Mouse (Mus musculus) forebrain, embryonic 15.5 days (tissue): ENCODE measurements around the gene Ncoa3. TPM values are rescaled to one million over a fixed set of nuclear protein-coding genes. Genes with fewer than 3 reads are reported as not detected.

Source experiments
- ATAC-seq: fragments of 200-750 bp; cut with Nextera tagmentation; replicated peaks from 2 replicates; pipeline ENCODE4 v1.8.0; 2017; ENCODE audit warnings: mild to moderate bottlenecking, moderate TSS enrichment, moderate library complexity
- H3K27ac ChIP-seq: fragments of 300-500 bp; sonication (generic); replicated peaks from 2 replicates; pipeline ENCODE4 v1.5.1; 2015; ENCODE audit warnings: mild to moderate bottlenecking, inconsistent platforms
- H3K27me3 ChIP-seq: fragments of 300-500 bp; sonication (generic); 2 replicates; pipeline ENCODE4 v1.6.1; 2015; ENCODE audit warnings: inconsistent platforms
- H3K36me3 ChIP-seq: fragments of 300-500 bp; sonication (generic); 2 replicates; pipeline ENCODE4 v1.6.1; 2015; ENCODE audit warnings: mild to moderate bottlenecking, inconsistent platforms
- H3K4me1 ChIP-seq: fragments of 300-500 bp; sonication (generic); 2 replicates; pipeline ENCODE4 v1.6.1; 2015; ENCODE audit warnings: inconsistent platforms
- H3K4me2 ChIP-seq: fragments of 300-500 bp; sonication (generic); replicated peaks from 2 replicates; pipeline ENCODE4 v1.6.1; 2015; ENCODE audit warnings: mild to moderate bottlenecking, inconsistent platforms
- H3K4me3 ChIP-seq: fragments of 300-500 bp; sonication (generic); 2 replicates; pipeline ENCODE4 v1.5.1; 2015; ENCODE audit warnings: mild to moderate bottlenecking, inconsistent platforms
- H3K9ac ChIP-seq: fragments of 300-500 bp; sonication (generic); replicated peaks from 2 replicates; pipeline ENCODE4 v1.6.1; 2015; ENCODE audit warnings: mild to moderate bottlenecking, inconsistent platforms
- H3K9me3 ChIP-seq: fragments of 300-500 bp; sonication (generic); 2 replicates; pipeline ENCODE4 v1.6.1; 2016; ENCODE audit warnings: inconsistent platforms
- WGBS: fragments of 180-500 bp; shearing (Covaris S2); methylation state at CpG from one replicate; pipeline ENCODE4 v1.1.7; 2015; ENCODE audit warnings: mixed read lengths; 5-methylcytosine and 5-hydroxymethylcytosine counted together
- polyA plus RNA-seq: library from polyadenylated mRNA; unstranded; fragments of >200 nt; fragmentation: Nextera tagmentation; extraction: Ambion mirVana; gene quantifications from 2 replicates; pipeline ENCODE4 v1.2.1, GENCODE M21; 2015

Ncoa3 gene
- polyA plus RNA-seq, 1 experiment from 2014 or later: 9.7 TPM

DNA sequence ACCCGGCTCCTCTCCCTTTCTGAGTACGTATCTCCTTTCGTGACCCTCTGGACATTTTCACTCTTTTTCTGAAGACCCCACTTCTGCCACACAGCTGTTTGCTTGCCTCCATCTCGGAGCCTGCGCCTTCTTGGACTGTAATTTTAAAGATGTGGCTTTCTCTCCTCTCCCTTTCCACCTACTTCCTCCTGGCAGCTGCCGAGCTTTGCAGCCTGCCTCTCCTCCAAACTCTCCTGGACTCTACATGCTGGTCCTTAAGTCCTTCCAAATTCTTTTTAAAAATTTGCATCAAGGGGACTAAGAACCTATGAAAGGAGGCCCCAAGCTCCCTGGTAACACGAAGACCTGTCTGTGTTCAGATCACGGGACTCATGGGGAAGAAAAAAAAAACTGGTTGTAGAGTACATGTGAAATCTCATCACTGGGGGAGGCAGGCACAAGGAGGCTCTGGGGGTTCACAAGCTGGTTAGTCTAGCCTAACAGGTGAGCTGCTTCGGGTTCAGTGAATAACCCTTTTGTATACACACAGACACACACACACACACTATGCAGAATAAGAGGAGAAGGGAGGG, 35.1 kb upstream of the Ncoa3 start:
- Histone ChIP-seq H3K36me3 (no peaks in the 10 kb centered on the region), H3K27me3 (no peaks in the 10 kb centered on the region), H3K9ac (no peak overlapping the region), H3K4me1 (no peaks in the 10 kb centered on the region), H3K27ac (no peak overlapping the region), H3K4me3 (no peak overlapping the region), H3K9me3 (no peaks in the 10 kb centered on the region), H3K4me2 (no peak overlapping the region)
- WGBS: 76% methylated on average over 9 of the region's 9 CpGs
- no peak for ATAC-seq

DNA sequence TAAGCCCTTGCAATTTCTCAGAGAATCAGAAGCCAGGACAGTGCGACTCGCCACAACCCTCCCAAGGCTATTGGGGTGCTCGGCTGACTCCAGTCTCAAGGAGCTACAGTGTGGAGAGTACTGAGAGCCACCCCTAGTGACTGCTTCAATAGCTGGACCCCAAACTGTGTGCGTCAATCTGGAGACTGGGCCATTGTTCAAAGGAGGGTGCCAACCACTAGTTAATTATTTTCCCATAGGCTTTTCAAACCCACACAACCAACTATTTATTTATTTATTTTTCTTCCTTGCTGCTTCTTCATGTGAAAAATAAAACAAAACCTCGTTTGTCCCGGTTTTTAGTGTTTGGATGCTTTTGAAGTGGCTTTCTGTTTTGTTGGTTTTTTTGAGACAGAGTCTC, 33.9 kb upstream of the Ncoa3 start:
- Histone ChIP-seq H3K9me3 (no peaks in the 10 kb centered on the region), H3K4me3 (no peak overlapping the region), H3K36me3 (no peaks in the 10 kb centered on the region), H3K4me1 (no peaks in the 10 kb centered on the region), H3K9ac (no peak overlapping the region), H3K4me2 (no peak overlapping the region), H3K27ac (no peak overlapping the region), H3K27me3 (no peaks in the 10 kb centered on the region)
- ATAC-seq: no peak
- 40% methylated on average over 6 of the region's 6 CpGs for WGBS

DNA sequence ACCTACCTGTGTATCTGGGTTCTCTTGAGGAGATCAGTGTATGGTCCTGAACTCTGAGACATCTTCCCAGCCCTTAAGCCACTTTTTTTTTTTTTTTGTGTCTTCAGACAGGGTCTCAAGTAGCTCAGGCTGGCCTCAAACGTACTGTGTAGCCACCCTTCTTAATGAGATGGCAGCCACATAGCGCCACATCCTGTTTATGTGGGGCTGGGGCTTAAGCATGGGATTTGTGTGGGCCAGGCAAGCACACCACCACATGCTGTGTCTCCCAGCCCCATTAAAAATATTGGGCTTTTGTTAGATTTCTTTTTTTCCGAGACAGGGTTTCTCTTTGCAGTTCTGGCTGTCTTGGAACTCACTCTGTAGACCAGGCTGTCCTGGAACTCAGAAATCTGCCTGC, 31.7 kb upstream of the Ncoa3 start:
- Histone ChIP-seq H3K27ac (no peak overlapping the region), H3K9ac (no peak overlapping the region), H3K27me3 (no peaks in the 10 kb centered on the region), H3K9me3 (no peaks in the 10 kb centered on the region), H3K36me3 (no peaks in the 10 kb centered on the region), H3K4me2 (no peak overlapping the region), H3K4me1 (no peaks in the 10 kb centered on the region), H3K4me3 (no peak overlapping the region)
- WGBS: 77% methylated on average over 3 of the region's 3 CpGs
- ATAC-seq: no peak

DNA sequence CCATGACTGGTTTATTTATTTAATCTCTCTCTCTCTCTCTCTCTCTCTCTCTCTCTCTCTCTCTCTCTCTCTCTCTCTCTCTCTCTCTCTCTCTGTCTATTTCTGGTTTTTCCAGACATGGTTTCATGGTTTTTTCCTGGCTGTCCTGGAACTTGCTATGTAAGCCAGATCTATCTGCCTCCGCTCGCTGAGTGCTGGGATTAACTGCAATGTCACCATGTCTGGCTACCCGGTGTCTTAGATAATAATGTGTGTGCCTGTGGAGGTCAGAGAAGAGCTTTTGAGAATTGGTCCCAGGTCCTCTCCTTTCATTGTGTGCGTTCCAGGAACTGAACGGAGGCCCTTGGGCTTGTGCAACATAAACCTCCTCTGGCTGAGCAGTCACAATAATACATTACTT, 29.6 kb upstream of the Ncoa3 start:
- peaks cover 4% of the 10 kb centered on the region; the same call in 1 of the 2 replicates for H3K4me1 ChIP-seq
- H3K9ac ChIP-seq: no peak overlapping the region
- H3K27ac ChIP-seq: no peak overlapping the region
- H3K4me3 ChIP-seq: no peak overlapping the region
- WGBS: 78% methylated on average over 5 of the region's 5 CpGs
- no peak overlapping the region for H3K4me2 ChIP-seq
- ATAC-seq: no peak
- no peaks in the 10 kb centered on the region for H3K27me3 ChIP-seq
- no peaks in the 10 kb centered on the region for H3K9me3 ChIP-seq
- no peaks in the 10 kb centered on the region for H3K36me3 ChIP-seq

DNA sequence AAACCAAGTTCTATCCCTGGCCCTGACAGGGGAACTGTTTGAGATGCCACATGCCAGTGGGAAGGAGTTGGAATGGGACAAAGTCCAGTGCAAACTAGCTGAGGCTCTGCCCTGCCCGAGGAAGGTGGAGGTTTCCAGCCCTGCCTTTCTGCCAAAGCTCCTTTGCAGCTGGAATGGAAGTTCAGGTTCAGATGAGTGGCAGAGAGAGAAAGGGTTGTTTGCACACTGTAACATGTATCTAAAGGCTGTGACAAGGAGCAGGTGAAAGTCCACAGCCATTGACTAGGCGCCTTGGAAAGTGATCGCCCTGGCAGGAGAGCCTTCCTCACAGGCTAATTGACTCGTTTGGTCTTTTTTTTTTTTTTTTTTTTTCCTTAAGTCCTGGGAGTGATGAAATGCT, 28.3 kb upstream of the Ncoa3 start:
- Histone ChIP-seq H3K27ac (no peak overlapping the region), H3K4me3 (no peak overlapping the region), H3K4me1 (peaks cover 6% of the 10 kb centered on the region; the same call in 1 of the 2 replicates), H3K9ac (no peak overlapping the region), H3K36me3 (no peaks in the 10 kb centered on the region), H3K4me2 (no peak overlapping the region), H3K27me3 (no peaks in the 10 kb centered on the region), H3K9me3 (no peaks in the 10 kb centered on the region)
- 14% methylated on average over 4 of the region's 4 CpGs for WGBS
- no peak for ATAC-seq

DNA sequence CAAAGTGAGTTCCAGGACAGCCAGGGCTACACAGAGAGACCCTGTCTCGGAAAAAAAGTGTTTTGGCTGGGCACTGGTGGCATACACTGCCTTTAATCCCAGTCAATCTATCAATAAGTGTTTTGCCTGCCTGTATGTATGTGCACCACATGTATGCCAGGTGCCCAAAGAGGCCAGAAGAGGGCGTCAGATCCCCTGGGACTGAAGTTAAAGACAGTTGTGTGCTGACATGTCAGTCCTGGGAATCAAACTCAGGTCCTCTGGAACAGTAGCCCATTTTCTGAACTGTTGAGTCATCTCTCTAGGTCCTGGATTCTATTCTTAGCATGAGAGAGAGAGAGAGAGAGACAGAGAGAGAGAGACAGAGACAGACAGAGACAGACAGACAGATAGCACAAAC, 25.4 kb upstream of the Ncoa3 start:
- H3K36me3 ChIP-seq: no peaks in the 10 kb centered on the region
- no peaks in the 10 kb centered on the region for H3K27me3 ChIP-seq
- no peak overlapping the region for H3K9ac ChIP-seq
- H3K4me1 ChIP-seq: peaks cover 6% of the 10 kb centered on the region; the same call in 1 of the 2 replicates
- H3K4me3 ChIP-seq: no peak overlapping the region
- no peak for ATAC-seq
- WGBS: 93% methylated on average over 2 of the region's 2 CpGs
- no peaks in the 10 kb centered on the region for H3K9me3 ChIP-seq
- H3K27ac ChIP-seq: peak overlapping the region; percentile 12; the same call in 1 of the 2 replicates
- no peak overlapping the region for H3K4me2 ChIP-seq

DNA sequence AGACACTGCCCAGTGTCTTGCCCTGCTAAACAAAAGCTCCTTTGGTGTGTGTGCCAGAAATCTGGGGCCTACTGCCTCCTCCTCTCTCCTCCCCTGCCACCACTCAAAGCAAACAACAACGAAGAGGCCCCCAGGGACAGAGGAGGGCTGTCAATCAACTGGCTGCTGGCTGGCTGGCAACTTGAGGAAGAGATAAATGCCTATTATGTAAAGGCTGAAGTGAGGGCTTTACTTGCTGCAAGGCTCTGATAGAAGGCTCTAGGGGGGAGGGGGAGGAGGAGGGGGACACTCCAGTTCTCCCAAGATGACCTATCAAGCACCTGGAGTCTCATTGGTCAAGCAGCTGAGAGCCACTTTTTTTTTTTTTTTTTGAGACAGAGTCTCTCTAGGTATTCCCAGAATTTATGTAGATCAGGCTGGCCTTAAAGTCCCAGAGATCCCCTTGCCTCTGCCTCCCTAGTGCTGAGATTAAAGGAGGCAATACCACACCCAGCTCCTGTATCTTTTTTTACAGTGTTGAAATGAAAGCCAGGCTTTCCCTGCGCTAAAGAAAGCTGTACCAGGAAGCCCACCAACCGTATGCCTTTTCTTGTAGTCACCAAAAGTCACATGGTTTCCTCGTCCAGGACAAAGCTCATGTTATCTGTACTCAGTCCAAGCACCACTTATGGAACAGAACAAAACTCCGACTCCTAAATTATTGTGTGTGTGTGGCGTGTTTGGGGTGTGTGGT, 24.4 kb upstream of the Ncoa3 start:
- H3K4me3 ChIP-seq: no peak overlapping the region
- H3K9me3 ChIP-seq: no peaks in the 10 kb centered on the region
- H3K36me3 ChIP-seq: no peaks in the 10 kb centered on the region
- H3K27ac ChIP-seq: peak overlapping the region; percentile 12; the same call in 1 of the 2 replicates
- 54% methylated on average over 6 of the region's 6 CpGs for WGBS
- H3K27me3 ChIP-seq: no peaks in the 10 kb centered on the region
- peaks cover 6% of the 10 kb centered on the region; the same call in 1 of the 2 replicates for H3K4me1 ChIP-seq
- no peak overlapping the region for H3K9ac ChIP-seq
- H3K4me2 ChIP-seq: no peak overlapping the region
- peak; percentile 53 for ATAC-seq

DNA sequence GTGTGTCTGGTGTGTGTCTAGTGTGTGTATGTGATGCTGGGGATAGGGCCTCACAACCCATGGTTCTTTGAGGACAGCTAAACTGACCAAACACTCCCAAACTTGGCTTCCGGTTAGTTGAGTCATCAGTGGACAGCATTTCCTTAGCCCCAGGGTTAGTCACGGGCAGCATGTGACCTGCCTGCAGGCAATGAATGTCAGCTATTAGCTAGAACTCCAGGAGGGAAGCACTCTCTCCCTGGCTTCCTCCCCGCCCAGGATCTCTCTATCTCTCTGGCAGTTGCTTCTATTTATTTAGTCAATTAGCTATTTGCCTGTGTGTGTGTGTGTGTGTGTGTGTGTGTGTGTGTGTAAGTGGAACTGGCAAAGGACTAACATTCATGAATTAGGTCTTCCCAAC, 23.6 kb upstream of the Ncoa3 start:
- no peaks in the 10 kb centered on the region for H3K36me3 ChIP-seq
- no peak overlapping the region for H3K4me2 ChIP-seq
- H3K27me3 ChIP-seq: no peaks in the 10 kb centered on the region
- H3K4me1 ChIP-seq: peaks cover 6% of the 10 kb centered on the region; the same call in 1 of the 2 replicates
- no peak overlapping the region for H3K27ac ChIP-seq
- no peak for ATAC-seq
- WGBS: 30% methylated on average over 3 of the region's 3 CpGs
- no peak overlapping the region for H3K4me3 ChIP-seq
- H3K9ac ChIP-seq: no peak overlapping the region
- H3K9me3 ChIP-seq: no peaks in the 10 kb centered on the region

DNA sequence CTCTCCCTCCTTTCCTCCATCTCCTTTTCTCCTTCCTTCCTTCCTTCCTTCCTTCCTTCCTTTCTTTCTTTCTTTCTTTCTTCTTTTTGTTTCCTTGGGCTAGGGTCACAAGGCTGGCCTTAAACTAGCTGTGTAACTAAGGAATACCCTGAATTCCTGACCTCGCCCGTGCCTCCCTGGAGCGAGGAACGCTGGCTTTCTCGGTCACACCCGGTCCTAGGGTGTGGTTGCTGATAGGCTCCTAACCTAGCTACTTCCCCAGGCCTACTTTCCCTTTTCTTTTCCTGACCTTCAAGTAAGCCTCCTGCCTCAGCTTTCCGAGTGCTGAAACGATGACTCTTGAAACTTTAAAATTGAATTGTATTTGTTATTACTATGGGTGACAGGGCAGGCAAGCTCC, 23.0 kb upstream of the Ncoa3 start:
- H3K27me3 ChIP-seq: no peaks in the 10 kb centered on the region
- peaks cover 6% of the 10 kb centered on the region; the same call in 1 of the 2 replicates for H3K4me1 ChIP-seq
- no peak overlapping the region for H3K4me2 ChIP-seq
- no peaks in the 10 kb centered on the region for H3K36me3 ChIP-seq
- no peaks in the 10 kb centered on the region for H3K9me3 ChIP-seq
- no peak for ATAC-seq
- WGBS: 79% methylated on average over 8 of the region's 8 CpGs
- H3K4me3 ChIP-seq: no peak overlapping the region
- no peak overlapping the region for H3K27ac ChIP-seq
- H3K9ac ChIP-seq: no peak overlapping the region

DNA sequence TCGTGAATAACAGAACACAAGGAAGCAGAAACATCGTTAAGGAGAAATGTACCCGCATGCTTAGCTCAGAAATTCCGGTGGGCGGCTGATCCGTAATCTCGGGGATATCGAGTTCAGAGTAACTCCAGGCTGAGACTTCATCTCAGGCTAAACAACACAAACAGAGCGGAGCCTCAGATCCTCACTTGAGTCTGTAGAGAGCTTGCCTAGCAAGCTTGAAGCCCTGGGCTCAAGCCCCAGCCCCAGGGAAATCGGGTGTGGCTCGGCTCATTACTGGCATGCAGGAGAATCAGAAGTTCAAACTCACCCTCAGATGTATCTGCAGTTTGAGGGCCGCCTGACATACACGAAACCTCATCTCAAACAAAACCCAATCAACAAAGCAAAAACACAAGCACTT, 22.5 kb upstream of the Ncoa3 start:
- no peak overlapping the region for H3K27ac ChIP-seq
- H3K4me1 ChIP-seq: peaks cover 6% of the 10 kb centered on the region; the same call in 1 of the 2 replicates
- H3K36me3 ChIP-seq: no peaks in the 10 kb centered on the region
- H3K9me3 ChIP-seq: no peaks in the 10 kb centered on the region
- no peak overlapping the region for H3K4me2 ChIP-seq
- no peak overlapping the region for H3K9ac ChIP-seq
- no peak overlapping the region for H3K4me3 ChIP-seq
- 82% methylated on average over 13 of the region's 13 CpGs for WGBS
- H3K27me3 ChIP-seq: no peaks in the 10 kb centered on the region
- ATAC-seq: no peak

DNA sequence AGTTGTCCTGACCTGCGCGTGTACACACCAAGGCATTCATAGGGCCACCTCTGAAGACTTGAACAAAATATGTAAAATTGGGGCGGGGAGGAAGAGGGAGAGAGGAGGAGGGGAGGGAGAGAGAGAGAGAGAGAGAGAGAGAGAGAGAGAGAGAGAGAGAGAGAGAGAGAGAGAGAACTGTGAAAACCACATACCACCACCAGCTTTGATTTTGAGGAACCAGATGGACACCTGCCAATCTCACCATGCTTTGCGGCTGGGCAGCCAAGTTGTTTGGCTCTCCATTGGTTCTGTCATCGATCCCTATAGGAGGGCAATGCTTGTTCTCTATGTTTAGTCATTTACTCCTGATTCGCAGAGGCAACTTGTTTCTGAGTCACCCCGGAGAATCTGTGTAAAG, 21.7 kb upstream of the Ncoa3 start:
- Histone ChIP-seq H3K9ac (no peak overlapping the region), H3K27ac (no peak overlapping the region), H3K4me2 (no peak overlapping the region), H3K36me3 (no peaks in the 10 kb centered on the region), H3K4me1 (peaks cover 6% of the 10 kb centered on the region; the same call in 1 of the 2 replicates), H3K27me3 (no peaks in the 10 kb centered on the region), H3K4me3 (no peak overlapping the region), H3K9me3 (no peaks in the 10 kb centered on the region)
- ATAC-seq: no peak
- 86% methylated on average over 7 of the region's 7 CpGs for WGBS

DNA sequence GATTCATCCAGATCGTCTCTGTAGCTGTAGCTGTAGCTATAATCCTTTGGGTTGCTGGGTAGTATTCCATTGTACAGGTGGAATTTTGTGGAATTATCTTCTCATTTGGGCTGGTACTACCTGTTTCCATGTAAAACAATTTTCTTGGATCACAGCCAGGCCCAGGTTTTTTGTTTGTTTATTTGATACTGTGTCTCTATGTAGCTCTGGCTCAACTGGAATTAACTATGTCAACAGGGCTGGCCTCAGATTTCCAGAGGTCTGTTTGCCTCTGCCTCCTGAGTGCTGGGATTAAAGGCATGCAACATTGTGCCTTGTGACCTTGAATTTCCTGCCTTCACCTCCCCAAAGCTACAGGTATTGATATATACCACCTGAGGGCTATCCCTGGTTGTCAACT, 18.1 kb upstream of the Ncoa3 start:
- WGBS: 79% methylated on average over 1 of the region's 1 CpGs

DNA sequence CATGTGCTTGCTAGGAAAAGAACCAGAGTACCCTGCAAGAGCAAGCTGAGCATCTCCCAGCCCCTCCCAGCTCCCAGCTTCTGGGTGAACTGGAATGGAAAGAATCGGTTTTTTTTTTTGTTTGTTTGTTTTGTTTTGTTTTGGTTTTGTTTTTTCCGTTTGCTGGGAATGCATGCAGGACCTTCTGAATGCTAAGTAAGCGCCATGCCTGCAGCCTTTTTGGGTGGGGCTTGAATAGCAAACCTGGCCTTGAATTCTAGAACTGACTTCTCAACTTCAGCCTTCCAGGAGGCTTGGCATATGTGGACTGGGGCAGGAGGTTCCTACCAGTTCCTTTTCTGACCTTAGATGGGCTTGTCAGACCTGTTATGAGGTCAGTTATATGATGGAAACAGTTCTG, 16.2 kb upstream of the Ncoa3 start:
- Histone ChIP-seq H3K36me3 (no peaks in the 10 kb centered on the region), H3K27me3 (no peaks in the 10 kb centered on the region), H3K4me3 (no peak overlapping the region), H3K4me2 (no peak overlapping the region), H3K9me3 (no peaks in the 10 kb centered on the region), H3K27ac (no peak overlapping the region), H3K9ac (no peak overlapping the region), H3K4me1 (no peaks in the 10 kb centered on the region)
- no peak for ATAC-seq
- 75% methylated on average over 3 of the region's 3 CpGs for WGBS

More for the DNA sequence above, 18.1 kb upstream of the Ncoa3 start:
- Histone ChIP-seq H3K4me1 (no peaks in the 10 kb centered on the region), H3K4me2 (no peak overlapping the region), H3K36me3 (no peaks in the 10 kb centered on the region), H3K27me3 (no peaks in the 10 kb centered on the region), H3K27ac (no peak overlapping the region), H3K9ac (no peak overlapping the region), H3K9me3 (no peaks in the 10 kb centered on the region), H3K4me3 (no peak overlapping the region)
- no peak for ATAC-seq
